Mouse (Mus musculus) lung, postnatal 25 days (tissue): ENCODE measurements around the gene Nrn1.

ENCODE experiments used
- DNase-seq: peaks from one replicate; pipeline ENCODE4 v3.0.0; 2022; ENCODE audit warnings: low spot score

The Nrn1 gene

GRCm38 (mm10) chr13:36724533-36725470 is 10.1 kb downstream of the Nrn1 start:
- no peak for DNase-seq

GRCm38 (mm10) chr13:36723726-36724300 is 11.1 kb downstream of the Nrn1 start:
- DNase-seq, result no peak

GRCm38 (mm10) chr13:36722309-36722708 is 12.6 kb downstream of the Nrn1 start:
- no peak for DNase-seq

GRCm38 (mm10) chr13:36720297-36721017 is 14.5 kb downstream of the Nrn1 start:
- DNase-seq, result no peak

- peak; percentile 60 for DNase-seq
These were observed 17.6 kb downstream of the Nrn1 start for GRCm38 (mm10) chr13:36717376-36717775.

GRCm38 (mm10) chr13:36716708-36717107 is 18.2 kb downstream of the Nrn1 start:
- no peak for DNase-seq

- DNase-seq, result no peak
These were observed 20.8 kb downstream of the Nrn1 start for GRCm38 (mm10) chr13:36714101-36714500.

GRCm38 (mm10) chr13:36707088-36707690 is 27.7 kb downstream of the Nrn1 start:
- no peak for DNase-seq

- peak; percentile 15 for DNase-seq
These were observed 38.6 kb downstream of the Nrn1 start for GRCm38 (mm10) chr13:36696351-36696771.

GRCm38 (mm10) chr13:36695516-36696201 is 39.3 kb downstream of the Nrn1 start:
- DNase-seq, result peak; percentile 6

- DNase-seq, result peak; percentile 51
These were observed 51.4 kb downstream of the Nrn1 start for GRCm38 (mm10) chr13:36683581-36683980.

GRCm38 (mm10) chr13:36680690-36681355 is 54.1 kb downstream of the Nrn1 start:
- no peak for DNase-seq

- DNase-seq, result no peak
These were observed 55.6 kb downstream of the Nrn1 start for GRCm38 (mm10) chr13:36679345-36679744.
